Mouse (Mus musculus) thymus, adult 2 months (tissue): ENCODE measurements around the gene Gm3264. TPM values are rescaled to one million over a fixed set of nuclear protein-coding genes. Genes with fewer than 3 reads are reported as not detected.
"Not testable (repeated sequence)": the region's sequence is repeated elsewhere in the genome, so short reads cannot be mapped to it uniquely, and the experiment has no call there.

Experiments used
- DNase-seq: peaks from one replicate; pipeline ENCODE4 v3.0.0; 2021
- H3K27ac ChIP-seq: fragments of 200-500 bp; 2 replicates; pipeline ENCODE4 v1.5.1; 2012; ENCODE audit warnings: low read length, control low read depth; ENCODE audit not compliant: control insufficient read depth, insufficient read depth
- H3K27me3 ChIP-seq: fragments of 200-500 bp; 2 replicates; pipeline ENCODE4 v1.6.1; 2012; ENCODE audit warnings: mild to moderate bottlenecking, low read length, moderate library complexity, mixed read lengths; ENCODE audit not compliant: control insufficient read depth, insufficient read depth
- H3K36me3 ChIP-seq: fragments of 200-500 bp; 2 replicates; pipeline ENCODE4 v1.6.1; 2012; ENCODE audit warnings: mild to moderate bottlenecking, low read length, moderate library complexity; ENCODE audit not compliant: control insufficient read depth, insufficient read depth
- H3K4me1 ChIP-seq: fragments of 200-500 bp; replicated peaks from 2 replicates; pipeline ENCODE4 v1.6.1; 2012; ENCODE audit warnings: low read length; ENCODE audit not compliant: control insufficient read depth, insufficient read depth
- H3K4me3 ChIP-seq: fragments of 200-500 bp; 2 replicates; pipeline ENCODE4 v1.5.1; 2012; ENCODE audit warnings: mild to moderate bottlenecking, low read length, control low read depth, moderate library complexity; ENCODE audit not compliant: control insufficient read depth, insufficient read depth
- WGBS: fragments of 180-500 bp; shearing (Covaris S2); methylation state at CpG from one replicate; pipeline ENCODE4 v1.1.7; 2018; 5-methylcytosine and 5-hydroxymethylcytosine counted together
- polyA plus RNA-seq: library from polyadenylated mRNA; depleted of rRNA; stranded (reverse); fragments of >200 nt; gene quantifications from 2 replicates; pipeline ENCODE4 v1.2.3, GENCODE M21; 2012; rRNA removed

The Gm3264 gene
- not detected in 2 replicates for polyA plus RNA-seq

DNA sequence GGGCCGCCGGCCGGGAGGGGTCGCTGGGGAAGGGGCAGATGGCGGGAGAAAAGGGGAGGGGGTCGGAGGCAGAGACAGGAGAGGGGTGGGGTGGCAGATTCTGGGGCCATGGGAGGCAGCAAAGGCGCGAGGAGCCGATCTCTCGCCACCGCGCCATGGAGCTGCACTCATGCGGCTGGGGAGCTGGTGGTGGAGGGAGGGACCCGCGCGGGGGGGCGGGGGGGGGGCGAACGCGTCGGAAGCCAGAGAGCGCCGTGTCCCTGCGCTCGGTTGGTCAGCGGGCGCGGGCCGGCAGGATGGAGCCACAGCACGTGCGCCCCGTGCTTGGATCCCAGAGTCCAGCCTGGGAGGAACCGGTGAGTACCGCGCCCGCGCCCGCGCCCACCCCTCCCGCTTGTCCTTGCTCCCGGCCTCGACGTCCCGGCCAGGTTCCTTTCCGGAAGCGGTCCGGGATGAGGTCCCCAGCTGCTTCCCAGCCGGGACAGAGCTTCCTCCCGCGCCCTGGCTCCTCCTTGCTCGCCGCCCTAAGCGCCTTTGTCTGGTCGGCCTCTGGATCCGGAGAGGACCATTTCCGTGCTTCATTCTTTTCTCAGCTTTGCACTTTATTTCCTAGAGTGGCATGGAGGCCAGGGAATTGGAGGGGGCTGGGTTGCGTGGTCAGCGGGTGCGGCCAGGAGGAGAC lies at the start of gene Gm3264:
TSS of gene Gm3264 (plus strand) at position 278 of the 682 bp plus-strand sequence.
- H3K4me1 ChIP-seq, H3K27ac ChIP-seq, H3K27me3 ChIP-seq, DNase-seq, H3K4me3 ChIP-seq, H3K36me3 ChIP-seq: not testable (repeated sequence)
- 20% methylated on average over 29 of the region's 59 CpGs for WGBS

- H3K36me3 ChIP-seq, H3K4me1 ChIP-seq, H3K27ac ChIP-seq, H3K4me3 ChIP-seq, H3K27me3 ChIP-seq: not testable (repeated sequence)
- DNase-seq, result peak; percentile 4
- WGBS, result 82% methylated on average over 6 of the region's 6 CpGs
Observed at GRCm38 (mm10) chr14:4806421-4806820, 49.0 kb upstream of the Gm3264 start.

DNA sequence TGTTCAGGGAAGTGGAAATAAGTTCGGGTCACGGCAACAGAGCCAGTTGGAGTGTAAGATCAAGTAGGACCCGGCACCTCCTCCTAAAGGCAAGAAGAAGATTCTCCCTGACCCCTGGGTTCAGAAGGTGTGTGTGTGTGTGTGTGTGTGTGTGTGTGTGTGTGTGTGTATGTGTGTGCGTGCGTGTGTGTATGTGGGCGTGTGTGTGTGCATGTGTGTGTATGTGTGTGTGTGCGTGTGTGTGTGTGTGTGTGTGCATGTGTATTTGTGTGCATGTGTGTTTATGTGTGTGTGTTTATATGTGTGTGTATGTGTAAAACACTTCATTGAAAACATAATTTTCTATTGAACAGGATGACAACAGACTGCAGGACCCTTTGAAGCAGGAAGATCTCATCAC lies 33.4 kb upstream of the Gm3264 start:
- 94% methylated on average over 4 of the region's 7 CpGs for WGBS
- not testable (repeated sequence) for H3K4me1 ChIP-seq, DNase-seq, H3K27me3 ChIP-seq, H3K36me3 ChIP-seq, H3K27ac ChIP-seq, H3K4me3 ChIP-seq

DNA sequence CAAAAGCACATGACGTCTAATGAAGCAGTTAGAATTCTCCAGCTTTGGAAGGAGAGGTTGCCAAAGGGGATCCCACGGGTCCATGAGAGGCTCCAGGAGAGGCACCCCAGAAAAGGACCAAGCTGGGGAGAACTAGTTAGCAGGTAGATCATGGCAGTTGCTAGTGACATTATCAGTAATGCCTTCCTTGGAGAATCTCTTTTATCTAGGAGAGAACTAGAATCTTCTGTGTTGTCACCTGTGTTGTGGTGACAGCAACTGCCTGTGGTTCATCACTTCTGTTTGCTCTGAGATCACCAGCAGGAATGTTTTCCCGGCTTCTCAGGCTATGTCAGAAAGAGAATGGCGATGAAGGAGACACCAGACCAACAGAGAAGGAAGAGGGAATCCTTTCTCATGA lies 17.6 kb upstream of the Gm3264 start, which contains the start of gene Gm3269:
TSS of gene Gm3269 (plus strand) at position 301 of the 400 bp plus-strand sequence.
- H3K27ac ChIP-seq, H3K36me3 ChIP-seq, DNase-seq, H3K4me3 ChIP-seq, H3K27me3 ChIP-seq, H3K4me1 ChIP-seq: not testable (repeated sequence)
- WGBS, result no CpG with 5 or more reads among the region's 4 CpGs

- H3K27ac ChIP-seq, H3K27me3 ChIP-seq, H3K4me1 ChIP-seq, H3K36me3 ChIP-seq, DNase-seq, H3K4me3 ChIP-seq: not testable (repeated sequence)
- WGBS, result 82% methylated on average over 1 of the region's 3 CpGs
Observed at GRCm38 (mm10) chr14:4892116-4892515, 36.7 kb downstream of the Gm3264 start, which contains the start of gene Gm3278. Gm3278 (plus strand) TSS chr14:4892416.

Other genes with a start within 250 kb of the Gm3264 start
- gene Gm8159, start 223.2 kb upstream of the Gm3264 start, polyA plus RNA-seq, result not detected in 2 replicates
- not detected in 2 replicates for gene Gm3239, start 191.4 kb upstream of the Gm3264 start, polyA plus RNA-seq
- gene Gm7876, start 146.3 kb upstream of the Gm3264 start, polyA plus RNA-seq, result not detected in 2 replicates
- 0.07 TPM in 1 of 2 replicates, not detected in the other for gene Gm3252, start 128.8 kb upstream of the Gm3264 start, polyA plus RNA-seq
- not detected in 2 replicates for gene Gm9602, start 79.2 kb upstream of the Gm3264 start, polyA plus RNA-seq
- gene Gm3269, start 17.5 kb upstream of the Gm3264 start, polyA plus RNA-seq, result not detected in 2 replicates
- not detected in 2 replicates for gene Gm3278, start 36.8 kb downstream of the Gm3264 start, polyA plus RNA-seq
- not detected in 2 replicates for gene Gm8297, start 128.4 kb downstream of the Gm3264 start, polyA plus RNA-seq
- gene Gm3298, start 160.3 kb downstream of the Gm3264 start, polyA plus RNA-seq, result not detected in 2 replicates
- gene 4930555G01Rik, start 195.1 kb downstream of the Gm3264 start, polyA plus RNA-seq, result not detected in 2 replicates
- gene Gm8281, start 215.5 kb downstream of the Gm3264 start, polyA plus RNA-seq, result 0.13 TPM in 1 of 2 replicates, not detected in the other